Mouse (Mus musculus) retina, adult 2 months (tissue): ENCODE results near the gene Hk1.
"Not testable (repeated sequence)": the region's sequence is repeated elsewhere in the genome, so short reads cannot be mapped to it uniquely, and the experiment has no call there.

ENCODE experiments used
- DNase-seq: peaks from one replicate; pipeline ENCODE4 v3.0.0-alpha.2; 2012; ENCODE audit warnings: low read depth, low spot score

Gene Hk1

GRCm38 (mm10) chr10:62341956-62342355 lies 37.8 kb downstream of the Hk1 start:
- DNase-seq, result no peak

DNA sequence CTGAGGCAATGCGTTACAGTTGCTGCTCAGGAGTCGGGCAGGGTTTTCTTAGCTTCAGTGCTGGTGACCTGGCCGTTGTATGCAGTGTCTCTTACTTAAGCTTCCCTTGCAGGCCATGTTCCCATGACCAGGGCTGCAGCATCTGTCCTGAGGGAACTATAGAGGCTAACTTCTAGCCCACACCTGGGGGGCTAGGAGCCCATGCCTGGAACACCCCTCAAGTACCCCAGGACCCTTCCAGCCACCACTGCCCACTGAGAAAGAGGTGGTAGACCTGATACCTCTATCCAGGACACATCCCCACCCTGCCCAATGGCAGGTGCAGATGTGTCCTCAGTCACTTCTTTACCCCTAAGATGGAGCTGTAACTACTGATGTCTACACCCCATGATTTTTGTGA lies 38.7 kb downstream of the Hk1 start:
- no peak for DNase-seq

GRCm38 (mm10) chr10:62340095-62340731 lies 39.5 kb downstream of the Hk1 start:
- DNase-seq, result peak; percentile 81

DNA sequence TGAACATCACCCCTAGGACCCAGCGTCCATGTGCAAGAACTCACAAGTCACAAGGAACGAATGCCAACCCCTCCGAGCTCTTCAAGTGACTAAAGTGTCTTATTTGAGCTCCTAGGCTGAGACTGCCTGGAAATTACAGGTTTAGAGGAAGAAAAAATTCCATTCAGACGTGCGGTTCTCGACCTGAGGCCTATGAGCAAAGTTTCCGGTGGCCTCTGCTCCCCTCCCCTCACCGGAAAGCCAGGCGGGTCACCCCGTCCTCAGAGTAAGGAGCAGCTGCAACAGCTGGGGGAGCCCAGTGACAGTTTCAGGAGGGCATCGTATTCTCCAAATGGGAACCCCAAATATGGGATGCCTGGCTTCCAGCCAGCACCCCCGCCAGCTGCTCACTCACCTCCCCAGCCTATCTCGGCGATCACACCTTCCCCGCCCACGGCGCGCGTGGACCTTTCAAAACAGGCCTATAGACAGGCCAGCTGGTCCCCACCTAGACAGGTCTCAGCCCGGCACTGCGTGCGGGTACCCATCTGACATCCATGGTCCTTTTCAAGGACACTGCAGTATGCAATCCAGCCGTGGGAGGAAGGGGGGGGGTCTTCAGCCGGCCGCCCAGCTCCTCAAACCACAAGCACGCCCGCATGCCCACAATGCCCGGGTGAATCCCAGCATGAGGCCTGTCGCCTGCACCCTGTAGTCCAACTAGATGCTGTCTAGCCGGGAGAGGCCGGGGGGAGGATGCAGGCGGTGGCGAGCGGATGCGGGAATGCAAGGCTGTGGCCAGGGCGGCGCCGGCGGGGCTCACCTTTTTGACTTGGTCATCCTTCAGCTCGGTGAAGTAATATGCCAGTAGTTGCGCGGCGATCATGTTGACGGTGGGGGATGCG lies 40.3 kb downstream of the Hk1 start:
- DNase-seq, result no peak

DNA sequence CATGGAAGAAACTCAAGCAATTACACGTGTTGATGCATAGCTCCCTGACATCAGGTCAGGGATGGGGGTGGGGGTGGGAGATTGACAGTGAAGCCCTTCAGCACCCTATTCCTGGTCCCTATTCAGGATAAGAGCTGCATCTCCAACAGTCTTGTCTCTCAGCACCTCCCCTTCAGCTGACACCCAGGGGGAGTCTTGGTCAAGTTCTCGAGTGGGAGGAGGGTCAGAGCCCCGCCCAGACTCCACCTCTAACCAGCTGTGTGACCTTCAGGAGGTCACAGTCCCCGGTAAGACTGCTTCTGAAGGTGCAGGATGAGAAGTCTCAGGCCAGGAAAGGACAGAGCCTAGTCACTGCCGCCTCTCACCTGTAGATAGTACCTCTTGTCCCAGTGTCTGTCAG lies 41.1 kb downstream of the Hk1 start:
- no peak for DNase-seq

GRCm38 (mm10) chr10:62338176-62338575 lies 41.5 kb downstream of the Hk1 start:
- no peak for DNase-seq

DNA sequence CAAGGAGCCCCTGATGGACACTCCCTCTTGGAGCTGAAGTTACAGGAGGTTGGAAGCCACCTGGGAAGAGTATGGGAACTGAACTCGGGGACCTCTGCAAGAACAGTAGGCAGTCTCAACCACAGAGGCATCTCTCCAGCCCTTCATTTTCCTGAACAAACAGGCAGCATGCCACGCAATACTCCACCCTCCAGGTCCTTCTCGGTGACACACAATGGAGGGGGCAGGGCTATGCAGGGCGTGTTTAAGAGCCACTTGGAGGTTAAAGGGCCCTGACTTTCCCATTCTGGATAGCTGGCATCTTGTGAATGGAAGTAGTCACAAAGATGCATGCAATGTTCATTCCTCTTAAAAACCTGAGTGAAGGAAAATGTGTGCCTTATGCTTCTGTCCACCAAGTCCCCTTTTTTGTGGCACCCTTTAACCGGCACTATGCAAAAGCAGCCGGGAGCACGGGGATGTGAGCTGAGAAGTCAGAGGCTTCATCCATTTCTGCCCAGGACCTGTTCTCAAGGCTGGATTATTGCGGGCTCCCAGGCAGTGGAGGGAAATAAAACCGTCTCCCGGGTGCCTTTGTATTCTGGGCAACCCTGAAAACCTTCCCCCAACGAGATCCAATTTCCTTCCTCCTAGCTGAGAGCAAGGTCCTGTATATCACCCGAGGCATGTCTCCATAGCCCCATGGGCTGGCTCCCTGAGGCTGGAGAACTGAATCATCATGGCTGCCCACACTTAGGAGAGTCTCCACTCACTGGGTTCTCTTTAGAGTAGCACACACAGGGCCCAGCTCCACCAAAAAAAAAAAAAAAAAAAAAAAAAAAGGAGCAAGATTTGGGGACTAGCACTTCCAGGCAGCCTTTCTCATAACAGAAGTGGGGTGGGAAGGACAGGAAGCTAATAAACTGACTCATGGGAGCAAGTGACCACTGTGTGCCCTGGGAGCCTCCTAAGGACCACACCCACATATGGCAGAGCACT lies 42.8 kb downstream of the Hk1 start:
- no peak for DNase-seq

- DNase-seq, result no peak
Observed at GRCm38 (mm10) chr10:62335423-62335776, 44.3 kb downstream of the Hk1 start.

- DNase-seq, result no peak
Observed at GRCm38 (mm10) chr10:62334686-62335422, 44.9 kb downstream of the Hk1 start.

DNA sequence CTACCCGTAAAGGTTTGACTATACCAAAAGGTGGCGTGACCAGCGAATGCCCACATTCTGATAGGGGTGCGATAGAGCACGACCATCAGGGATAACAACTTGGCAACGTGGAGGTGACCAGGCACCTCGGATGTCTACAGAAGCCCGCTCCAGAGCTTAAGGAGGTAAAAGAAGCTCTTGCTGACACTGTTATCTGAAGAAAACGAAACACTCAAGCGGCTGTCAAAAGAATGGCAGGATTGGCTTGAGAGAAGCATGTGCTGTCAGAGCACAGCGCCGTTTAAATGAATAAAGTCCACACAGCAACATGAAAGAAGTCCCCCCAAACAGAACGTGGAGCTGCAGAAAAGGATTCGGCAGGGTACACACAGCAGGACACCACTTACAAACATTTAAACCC lies 46.4 kb downstream of the Hk1 start:
- DNase-seq, result no peak

- DNase-seq, result no peak
Observed at GRCm38 (mm10) chr10:62332514-62332913, 47.2 kb downstream of the Hk1 start.

- no peak for DNase-seq
Observed at GRCm38 (mm10) chr10:62331771-62332170, 47.9 kb downstream of the Hk1 start.

DNA sequence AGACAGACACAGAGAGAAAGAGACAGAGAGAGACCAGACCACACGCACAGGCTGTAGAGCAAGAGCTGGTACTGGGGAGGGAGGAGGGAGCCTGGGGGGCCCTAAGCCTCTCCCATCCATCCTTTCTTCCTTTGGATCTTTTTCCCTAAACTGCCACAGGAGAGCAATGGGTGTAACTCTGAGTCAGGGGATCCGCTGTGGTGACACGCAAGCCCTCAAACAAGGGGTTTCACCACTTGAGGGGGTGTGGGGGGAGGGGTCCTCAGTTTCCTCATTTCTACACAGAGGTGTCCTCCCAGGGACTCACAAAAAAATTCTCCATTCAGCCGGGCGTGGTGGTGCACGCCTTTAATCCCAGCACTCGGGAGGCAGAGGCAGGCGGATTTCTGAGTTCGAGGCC lies 48.4 kb downstream of the Hk1 start:
- no peak for DNase-seq

- DNase-seq, result no peak
Observed at GRCm38 (mm10) chr10:62329846-62330245, 49.9 kb downstream of the Hk1 start.

DNA sequence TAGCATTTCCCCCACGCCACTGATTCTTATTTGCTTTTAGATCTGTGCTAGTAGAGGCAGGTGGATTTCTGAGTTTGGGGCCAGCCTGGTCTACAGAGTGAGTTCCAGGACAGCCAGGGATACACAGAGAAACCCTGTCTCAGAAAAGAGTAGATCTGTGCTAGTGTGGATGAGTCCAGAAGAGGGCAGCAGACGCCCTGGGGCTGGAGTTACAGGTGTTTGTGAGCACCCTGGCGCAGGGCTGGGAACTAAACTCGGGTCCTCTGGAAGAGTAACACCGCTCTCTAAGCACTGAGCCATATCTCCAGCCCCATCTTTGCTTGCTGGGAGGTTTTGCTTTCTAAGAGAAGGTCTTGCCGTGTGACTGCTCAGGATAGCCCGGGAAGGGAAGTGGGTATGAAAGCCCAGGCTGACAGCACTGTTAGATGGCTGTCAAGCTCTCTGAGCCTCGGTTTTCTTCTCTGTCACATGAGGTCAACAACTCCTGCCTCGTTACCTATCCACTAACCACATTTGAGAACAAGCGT lies 50.8 kb downstream of the Hk1 start:
- DNase-seq, result no peak

DNA sequence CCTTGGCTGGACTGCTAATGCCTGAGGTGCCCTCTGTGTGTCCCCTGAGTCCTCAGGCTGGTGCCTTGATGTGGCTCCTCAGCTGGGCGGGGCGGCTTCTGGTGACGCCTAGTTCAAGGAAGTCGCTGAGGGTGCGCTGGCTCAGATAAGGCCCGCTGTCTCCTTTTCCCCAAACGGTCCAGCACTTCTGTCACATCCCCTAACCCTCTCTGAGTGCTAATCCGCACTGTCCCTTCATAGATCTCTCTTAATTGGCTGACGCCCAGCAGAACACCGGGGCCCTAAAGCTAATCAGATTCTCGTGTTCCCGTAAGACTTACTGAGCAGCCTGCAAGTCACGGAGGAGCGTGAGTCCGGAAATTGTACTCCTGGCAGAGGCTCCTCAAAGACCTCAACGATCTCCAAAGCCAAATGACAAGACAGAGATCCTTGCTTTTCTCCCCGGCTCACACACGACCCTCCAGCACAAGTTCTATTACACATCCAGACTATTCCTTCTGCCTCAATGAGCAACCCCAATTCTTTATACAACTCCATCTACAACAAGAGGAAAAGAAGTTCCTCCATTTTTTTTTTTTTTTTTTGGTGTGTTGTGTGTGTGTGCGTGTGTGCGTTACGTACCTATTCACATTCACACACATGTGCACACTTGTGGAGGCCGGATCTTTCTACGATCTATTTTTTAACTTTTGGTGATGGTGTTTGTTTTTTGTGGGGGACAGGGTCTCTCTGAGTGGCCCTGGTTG lies 52.0 kb downstream of the Hk1 start:
- DNase-seq, result peak; percentile 82

GRCm38 (mm10) chr10:62326818-62327571 lies 52.7 kb downstream of the Hk1 start:
- no peak for DNase-seq

- DNase-seq, result no peak
Observed at GRCm38 (mm10) chr10:62326002-62326401, 53.7 kb downstream of the Hk1 start.

DNA sequence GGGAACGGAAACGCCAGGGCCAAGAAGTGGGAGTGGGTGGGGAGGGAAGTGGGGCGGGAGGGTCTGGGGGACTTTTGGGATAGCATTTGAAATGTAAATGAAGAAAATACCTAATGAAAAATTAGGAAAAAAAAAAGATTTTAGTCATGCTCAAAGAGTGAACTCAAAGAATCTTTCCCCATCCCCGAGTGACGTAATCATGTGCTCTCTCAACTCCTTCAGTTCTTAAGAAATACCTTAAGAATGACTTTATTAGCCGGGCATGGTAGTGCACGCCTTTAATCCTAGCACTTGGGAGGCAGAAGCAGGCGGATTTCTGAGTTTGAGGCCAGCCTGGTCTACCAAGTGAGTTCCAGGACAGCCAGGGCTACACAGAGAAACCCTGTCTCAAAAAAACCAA lies 56.9 kb downstream of the Hk1 start:
- not testable (repeated sequence) for DNase-seq

DNA sequence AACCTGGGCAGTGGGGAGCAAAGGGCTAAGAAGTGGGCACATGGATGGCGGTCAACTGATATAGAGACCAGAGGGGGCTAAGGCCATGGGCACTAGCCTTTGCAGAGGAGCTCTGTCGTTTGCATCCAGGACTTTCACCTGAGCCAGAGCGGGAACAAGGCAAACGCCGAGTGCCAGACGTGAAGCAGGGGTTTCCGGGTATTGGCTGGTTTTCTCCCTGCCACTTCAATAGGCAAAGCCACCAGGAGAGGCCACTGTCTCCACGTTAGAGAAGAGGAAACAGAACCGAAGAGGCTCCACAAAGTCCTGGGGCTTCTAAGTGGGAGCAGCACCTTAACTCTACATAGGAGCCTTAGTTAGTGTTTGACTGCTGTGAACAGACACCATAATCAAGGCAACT lies 58.3 kb downstream of the Hk1 start:
- DNase-seq, result no peak
